Mouse (Mus musculus): ENCODE data around the gene Dnajc16.
"Not testable (repeated sequence)": the region's sequence is repeated elsewhere in the genome, so short reads cannot be mapped to it uniquely, and the experiment has no call there.

Gene Dnajc16

GRCm38 (mm10) chr4:141796356-141796755 lies 5.6 kb upstream of the Dnajc16 start:
- DNase-seq (ENCODE audit: low spot score in 2 of 2) = no peak

DNA sequence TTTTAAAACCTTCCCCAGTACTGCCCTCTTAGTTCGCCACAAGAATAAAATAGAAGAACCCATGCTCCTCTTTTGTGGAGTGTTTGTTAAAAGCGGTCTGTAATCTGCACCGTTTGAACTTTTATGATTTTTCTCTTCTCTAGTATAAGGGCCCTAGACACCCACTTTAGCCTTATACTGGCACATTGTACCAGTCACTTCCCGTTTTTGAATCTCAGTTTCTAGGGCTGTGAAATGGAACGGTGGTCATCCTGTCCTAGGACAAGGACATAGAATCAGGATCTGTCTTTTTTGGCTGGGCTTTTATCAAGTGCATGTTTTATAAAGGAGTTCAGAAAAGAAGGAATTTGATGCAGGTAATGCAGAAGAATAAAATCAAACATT lies 3.4 kb upstream of the Dnajc16 start:
- no peak for DNase-seq (ENCODE audit: low spot score in 2 of 2)

GRCm38 (mm10) chr4:141793282-141794151 lies 2.8 kb upstream of the Dnajc16 start, which contains the start of gene Casp9:
Gene Casp9, plus strand, starts transcription at chr4:141793612.
- DNase-seq (ENCODE audit: low spot score in 2 of 2) = peak; percentile 95

GRCm38 (mm10) chr4:141792554-141793281 lies 2.0 kb upstream of the Dnajc16 start:
- DNase-seq (ENCODE audit: low spot score in 2 of 2) = no peak

DNA sequence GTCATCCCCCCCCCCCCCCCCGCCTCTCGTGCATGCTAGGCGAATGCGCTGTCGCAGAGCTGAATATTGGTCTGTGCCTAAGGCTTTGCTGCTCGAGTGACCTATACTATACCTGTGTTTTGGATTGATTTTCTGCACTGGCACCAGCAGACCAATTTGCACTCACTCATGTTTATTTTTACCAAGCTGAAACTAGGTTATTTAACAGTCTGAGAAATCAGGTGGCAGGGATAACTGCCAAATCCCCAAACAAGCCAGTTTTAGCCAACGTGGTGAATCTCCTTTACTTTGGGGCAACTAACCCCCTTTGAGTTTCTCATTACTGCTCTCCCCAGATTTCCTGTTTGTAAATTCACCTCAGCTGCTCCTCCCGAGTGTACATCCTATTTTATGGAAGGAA lies 1.2 kb upstream of the Dnajc16 start:
- no peak for DNase-seq (ENCODE audit: low spot score in 2 of 2)

DNA sequence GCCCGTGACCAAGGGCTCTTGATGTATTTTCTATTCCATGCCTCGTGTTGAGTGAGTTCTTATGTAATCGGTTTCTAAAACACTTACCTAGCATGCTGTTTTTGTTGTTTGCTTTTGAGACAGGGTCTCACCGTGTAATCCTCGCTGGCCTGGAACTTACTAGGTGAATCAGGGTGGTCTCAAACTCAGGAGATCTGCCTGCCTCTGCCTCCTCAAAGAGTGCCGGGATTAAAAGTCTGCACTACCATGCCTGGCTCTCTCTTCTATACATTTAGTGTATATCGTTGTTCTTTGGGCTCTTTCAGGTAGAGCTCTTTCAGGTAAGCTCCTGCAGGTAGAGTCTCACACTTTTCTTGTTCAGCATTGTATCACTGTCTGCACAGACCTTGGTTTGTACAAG lies 755 bp upstream of the Dnajc16 start:
- DNase-seq (ENCODE audit: low spot score in 2 of 2) = no peak

- DNase-seq (ENCODE audit: low spot score in 2 of 2) = no peak
Measured at GRCm38 (mm10) chr4:141789564-141790218, 1.0 kb downstream of the Dnajc16 start.

DNA sequence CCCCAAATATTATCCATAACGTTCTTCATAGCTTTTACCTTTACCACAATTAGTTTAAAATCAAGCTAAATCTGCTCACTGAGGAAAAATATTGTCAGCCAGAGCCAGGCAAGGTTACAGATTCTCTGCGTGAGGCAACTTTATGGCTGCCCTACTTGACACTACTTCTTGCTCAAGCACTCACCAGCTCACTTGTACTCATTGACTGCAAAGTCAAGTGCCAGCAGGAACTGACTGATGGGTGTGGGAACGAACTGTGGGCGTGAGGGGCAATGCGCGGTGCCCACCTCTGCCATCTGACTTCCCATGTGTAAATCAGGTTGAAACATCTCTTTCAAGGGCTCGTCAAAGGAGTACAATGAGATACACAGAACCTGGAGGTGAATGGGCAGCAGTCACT lies 3.3 kb downstream of the Dnajc16 start:
- DNase-seq (ENCODE audit: low spot score in 2 of 2) = no peak

- no peak for DNase-seq (ENCODE audit: low spot score in 2 of 2)
Measured at GRCm38 (mm10) chr4:141787046-141787445, 3.7 kb downstream of the Dnajc16 start.

DNA sequence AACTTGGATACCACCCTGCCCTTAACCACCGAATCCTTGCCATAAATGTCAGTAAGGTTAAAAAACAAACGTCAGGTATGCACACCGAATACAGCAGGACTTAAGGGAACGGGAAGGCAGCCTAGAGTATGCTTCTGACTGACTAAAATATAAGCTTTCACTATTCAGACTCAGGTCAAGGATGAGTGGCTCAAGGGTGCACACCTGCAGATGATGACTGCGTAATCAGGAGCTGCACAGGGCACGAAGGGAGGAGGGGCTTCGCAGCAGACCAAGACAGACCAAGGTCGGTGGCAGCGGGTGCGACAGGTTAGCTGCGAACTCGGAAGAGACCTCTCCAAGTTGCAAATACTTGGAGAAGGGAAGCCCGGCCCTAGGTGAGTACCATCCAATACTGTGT lies 4.6 kb downstream of the Dnajc16 start:
- no peak for DNase-seq (ENCODE audit: low spot score in 2 of 2)

DNA sequence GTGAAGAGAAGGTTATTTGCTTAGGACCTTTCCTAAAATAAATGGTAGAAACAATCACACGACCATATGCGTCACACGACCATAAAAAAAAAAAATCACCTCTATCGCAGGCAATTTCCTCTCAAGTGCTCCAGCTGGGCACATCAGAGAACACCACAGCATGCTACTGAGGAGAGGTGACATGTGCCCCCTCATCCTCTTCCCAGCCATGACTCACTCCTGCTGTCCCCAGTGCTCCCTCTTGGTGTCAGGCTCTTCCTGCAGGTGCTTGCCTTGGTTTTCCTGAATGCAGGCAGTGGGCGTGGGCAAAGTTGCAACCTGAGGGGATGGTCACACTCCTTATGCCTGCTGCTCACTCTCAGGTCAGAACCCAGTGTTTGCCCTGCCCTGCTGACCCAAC lies 5.9 kb downstream of the Dnajc16 start:
- DNase-seq (ENCODE audit: low spot score in 2 of 2) = no peak

- DNase-seq (ENCODE audit: low spot score in 2 of 2) = no peak
Measured at GRCm38 (mm10) chr4:141781201-141781985, 9.3 kb downstream of the Dnajc16 start.

GRCm38 (mm10) chr4:141779828-141780227 lies 10.9 kb downstream of the Dnajc16 start:
- DNase-seq (ENCODE audit: low spot score in 2 of 2) = peak; percentile 80 to 82

GRCm38 (mm10) chr4:141773019-141773418 lies 17.7 kb downstream of the Dnajc16 start:
- DNase-seq (ENCODE audit: low spot score in 2 of 2) = not testable (repeated sequence)

GRCm38 (mm10) chr4:141771823-141772222 lies 18.9 kb downstream of the Dnajc16 start:
- no peak for DNase-seq (ENCODE audit: low spot score in 2 of 2)

- DNase-seq (ENCODE audit: low spot score in 2 of 2) = no peak
Measured at GRCm38 (mm10) chr4:141769501-141770160, 21.1 kb downstream of the Dnajc16 start.

DNA sequence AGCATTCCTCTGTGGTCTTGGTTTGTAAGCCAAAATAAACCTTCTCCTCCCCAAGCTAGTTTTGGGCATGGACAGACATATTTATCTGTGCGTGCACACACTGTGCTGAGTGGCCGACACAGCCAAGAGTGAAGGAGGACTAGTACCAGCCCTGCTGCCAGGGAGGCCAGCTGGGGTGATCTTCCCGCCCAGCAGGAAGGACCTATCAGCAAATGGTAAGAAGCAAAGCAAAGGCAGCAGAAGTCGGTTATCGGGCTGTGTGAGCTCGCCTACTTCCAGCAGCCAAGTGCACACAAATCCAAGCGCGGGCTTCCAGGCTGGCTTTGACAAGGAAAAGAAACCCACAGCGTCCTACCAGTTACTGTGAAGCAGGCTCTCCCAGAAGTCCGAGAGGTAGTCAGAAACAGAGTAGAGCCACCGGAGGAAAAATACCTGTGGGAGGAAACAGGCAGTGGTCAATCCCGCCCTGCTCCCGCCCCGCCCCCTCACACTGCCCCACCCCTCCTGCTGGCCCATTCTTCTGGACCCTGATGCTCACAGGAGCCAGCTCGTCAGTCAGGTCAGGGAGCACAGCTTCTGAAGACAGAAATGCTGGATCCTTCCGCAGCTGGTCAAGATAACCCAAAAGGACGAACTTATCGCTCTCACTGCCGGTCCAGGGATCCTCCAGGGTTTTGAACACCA lies 23.2 kb downstream of the Dnajc16 start:
- peak in 1 of 2 experiments; percentile 20 for DNase-seq (ENCODE audit: low spot score in 2 of 2)

- peak in 1 of 2 experiments; percentile 30 for DNase-seq (ENCODE audit: low spot score in 2 of 2)
Measured at GRCm38 (mm10) chr4:141766668-141767352, 23.9 kb downstream of the Dnajc16 start.

- peak in 1 of 2 experiments; percentile 31 for DNase-seq (ENCODE audit: low spot score in 2 of 2)
Measured at GRCm38 (mm10) chr4:141766316-141766667, 24.4 kb downstream of the Dnajc16 start.

GRCm38 (mm10) chr4:141765008-141765407 lies 25.7 kb downstream of the Dnajc16 start:
- DNase-seq (ENCODE audit: low spot score in 2 of 2) = no peak

All from right cerebral cortex, adult 2 months (tissue).